Mouse (Mus musculus): ENCODE data around the gene Gnb3.
"Not testable (repeated sequence)": the region's sequence is repeated elsewhere in the genome, so short reads cannot be mapped to it uniquely, and the experiment has no call there.

Gnb3 gene

GRCm38 (mm10) chr6:124806446-124807140 is 33.5 kb downstream of the Gnb3 start:
- DNase-seq (ENCODE audit: low read depth, low spot score): no peak
- Histone ChIP-seq H3K36me3 (ENCODE audit: control insufficient read depth, insufficient read depth, low read length, poor library complexity, severe bottlenecking) (no peaks in the 10 kb centered on the region), H3K27me3 (ENCODE audit: control insufficient read depth, insufficient read depth, low read length, poor library complexity, severe bottlenecking) (no peaks in the 10 kb centered on the region; the same call in 1 of the 2 replicates)

GRCm38 (mm10) chr6:124805341-124806321 is 34.4 kb downstream of the Gnb3 start:
- peak; percentile 90 for DNase-seq (ENCODE audit: low read depth, low spot score)
- H3K36me3 ChIP-seq (ENCODE audit: control insufficient read depth, insufficient read depth, low read length, poor library complexity, severe bottlenecking): no peaks in the 10 kb centered on the region
- H3K27me3 ChIP-seq (ENCODE audit: control insufficient read depth, insufficient read depth, low read length, poor library complexity, severe bottlenecking): no peaks in the 10 kb centered on the region; the same call in 1 of the 2 replicates

- no peaks in the 10 kb centered on the region for H3K36me3 ChIP-seq (ENCODE audit: control insufficient read depth, insufficient read depth, low read length, poor library complexity, severe bottlenecking)
- no peak for DNase-seq (ENCODE audit: low read depth, low spot score)
- H3K27me3 ChIP-seq (ENCODE audit: control insufficient read depth, insufficient read depth, low read length, poor library complexity, severe bottlenecking): no peaks in the 10 kb centered on the region; the same call in 1 of the 2 replicates
Observed at GRCm38 (mm10) chr6:124804341-124804740, 35.7 kb downstream of the Gnb3 start.

- not testable (repeated sequence) for DNase-seq (ENCODE audit: low read depth, low spot score); H3K36me3 ChIP-seq (ENCODE audit: control insufficient read depth, insufficient read depth, low read length, poor library complexity, severe bottlenecking); H3K27me3 ChIP-seq (ENCODE audit: control insufficient read depth, insufficient read depth, low read length, poor library complexity, severe bottlenecking)
Observed at GRCm38 (mm10) chr6:124803691-124804090, 36.4 kb downstream of the Gnb3 start.

- DNase-seq (ENCODE audit: low read depth, low spot score): no peak
- Histone ChIP-seq H3K27me3 (ENCODE audit: control insufficient read depth, insufficient read depth, low read length, poor library complexity, severe bottlenecking) (no peaks in the 10 kb centered on the region; the same call in 1 of the 2 replicates), H3K36me3 (ENCODE audit: control insufficient read depth, insufficient read depth, low read length, poor library complexity, severe bottlenecking) (no peaks in the 10 kb centered on the region)
Observed at GRCm38 (mm10) chr6:124803061-124803460, 37.0 kb downstream of the Gnb3 start.

- H3K36me3 ChIP-seq (ENCODE audit: control insufficient read depth, insufficient read depth, low read length, poor library complexity, severe bottlenecking); DNase-seq (ENCODE audit: low read depth, low spot score); H3K27me3 ChIP-seq (ENCODE audit: control insufficient read depth, insufficient read depth, low read length, poor library complexity, severe bottlenecking): not testable (repeated sequence)
Observed at GRCm38 (mm10) chr6:124802400-124802799, 37.7 kb downstream of the Gnb3 start.

GRCm38 (mm10) chr6:124796200-124796599 is 43.9 kb downstream of the Gnb3 start:
- H3K36me3 ChIP-seq (ENCODE audit: control insufficient read depth, insufficient read depth, low read length, poor library complexity, severe bottlenecking): no peaks in the 10 kb centered on the region
- no peaks in the 10 kb centered on the region for H3K27me3 ChIP-seq (ENCODE audit: control insufficient read depth, insufficient read depth, low read length, poor library complexity, severe bottlenecking)
- DNase-seq (ENCODE audit: low read depth, low spot score): no peak

- no peak for DNase-seq (ENCODE audit: low read depth, low spot score)
- no peaks in the 10 kb centered on the region for H3K36me3 ChIP-seq (ENCODE audit: control insufficient read depth, insufficient read depth, low read length, poor library complexity, severe bottlenecking)
- H3K27me3 ChIP-seq (ENCODE audit: control insufficient read depth, insufficient read depth, low read length, poor library complexity, severe bottlenecking): no peaks in the 10 kb centered on the region
Observed at GRCm38 (mm10) chr6:124795781-124796180, 44.3 kb downstream of the Gnb3 start.

GRCm38 (mm10) chr6:124791911-124792310 is 48.2 kb downstream of the Gnb3 start:
- Histone ChIP-seq H3K27me3 (ENCODE audit: control insufficient read depth, insufficient read depth, low read length, poor library complexity, severe bottlenecking) (no peaks in the 10 kb centered on the region), H3K36me3 (ENCODE audit: control insufficient read depth, insufficient read depth, low read length, poor library complexity, severe bottlenecking) (no peaks in the 10 kb centered on the region)
- no peak for DNase-seq (ENCODE audit: low read depth, low spot score)

GRCm38 (mm10) chr6:124790121-124790520 is 50.0 kb downstream of the Gnb3 start:
- Histone ChIP-seq H3K27me3 (ENCODE audit: control insufficient read depth, insufficient read depth, low read length, poor library complexity, severe bottlenecking) (no peaks in the 10 kb centered on the region), H3K36me3 (ENCODE audit: control insufficient read depth, insufficient read depth, low read length, poor library complexity, severe bottlenecking) (no peaks in the 10 kb centered on the region)
- no peak for DNase-seq (ENCODE audit: low read depth, low spot score)

GRCm38 (mm10) chr6:124789519-124789918 is 50.6 kb downstream of the Gnb3 start:
- H3K36me3 ChIP-seq (ENCODE audit: control insufficient read depth, insufficient read depth, low read length, poor library complexity, severe bottlenecking): no peaks in the 10 kb centered on the region
- no peak for DNase-seq (ENCODE audit: low read depth, low spot score)
- no peaks in the 10 kb centered on the region for H3K27me3 ChIP-seq (ENCODE audit: control insufficient read depth, insufficient read depth, low read length, poor library complexity, severe bottlenecking)

GRCm38 (mm10) chr6:124787722-124788121 is 52.4 kb downstream of the Gnb3 start:
- no peaks in the 10 kb centered on the region for H3K36me3 ChIP-seq (ENCODE audit: control insufficient read depth, insufficient read depth, low read length, poor library complexity, severe bottlenecking)
- DNase-seq (ENCODE audit: low read depth, low spot score): no peak
- no peaks in the 10 kb centered on the region for H3K27me3 ChIP-seq (ENCODE audit: control insufficient read depth, insufficient read depth, low read length, poor library complexity, severe bottlenecking)

GRCm38 (mm10) chr6:124786756-124787420 is 53.2 kb downstream of the Gnb3 start:
- no peak for DNase-seq (ENCODE audit: low read depth, low spot score)
- Histone ChIP-seq H3K27me3 (ENCODE audit: control insufficient read depth, insufficient read depth, low read length, poor library complexity, severe bottlenecking) (no peaks in the 10 kb centered on the region), H3K36me3 (ENCODE audit: control insufficient read depth, insufficient read depth, low read length, poor library complexity, severe bottlenecking) (no peaks in the 10 kb centered on the region)
